ENCODE assay signal across 16 mouse cellular contexts in the genomic region with DNA sequence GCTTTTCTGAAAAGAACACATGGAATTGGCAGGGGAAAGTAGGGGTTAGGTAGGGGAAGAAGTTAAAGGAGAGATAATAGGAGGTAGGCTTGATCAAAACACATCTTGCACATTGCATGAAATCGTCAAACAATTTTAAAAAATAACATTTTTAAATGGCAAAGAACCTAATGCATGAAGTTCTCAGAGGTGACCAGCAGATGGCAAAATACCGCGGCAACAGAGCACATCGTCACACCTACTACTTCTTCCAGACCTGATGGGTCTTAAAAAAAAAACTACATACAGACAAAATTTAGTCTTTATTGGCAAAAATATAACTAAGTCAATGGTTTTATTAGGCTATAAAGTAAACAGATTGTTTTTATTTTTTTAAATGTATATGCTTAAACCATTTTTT. TPM values are rescaled to one million over a fixed set of nuclear protein-coding genes. Genes with fewer than 3 reads are reported as not detected.
A peak's percentile ranks its signal among the peaks of the same experiment; 100 is the strongest.
DNase-seq lines count a peak whose midpoint lies in the region; ATAC-seq and TF ChIP-seq lines count a peak whose summit lies in the region.
"Had no signal": no experiment of that assay in that cellular context is flagged by ENCODE, and none has a peak within 500 bp of the region (broad histone marks: within the 10 kb centered on the region; RNA-seq: fewer than 3 reads in every experiment).

No protein-coding gene starts in this region.

- no peaks in the 10 kb centered on the region for H3K4me1 ChIP-seq in forebrain, embryonic 14.5 days (ENCODE audit: control insufficient read depth, insufficient read depth, low read length)
- peaks cover 31% of the 10 kb centered on the region for H3K4me1 ChIP-seq in forebrain, embryonic 10.5 days
- H3K4me1 ChIP-seq in cortical plate, adult 2 months (ENCODE audit: control insufficient read depth, insufficient read depth, low read length) = peaks cover 3% of the 10 kb centered on the region; the same call in 1 of the 2 replicates
- H3K4me1 ChIP-seq: heart, embryonic 15.5 days; megakaryocyte, embryonic 14.5 days had no signal

- WGBS in forebrain, embryonic 14.5 days = 46% methylated on average over 4 of the region's 4 CpGs
- WGBS in forebrain, embryonic 10.5 days = 48% methylated on average over 4 of the region's 4 CpGs

- no peak overlapping the region for H3K9ac ChIP-seq in forebrain, embryonic 14.5 days (ENCODE audit: low read length)
- H3K9ac ChIP-seq: heart, embryonic 15.5 days; neural tube, embryonic 13.5 days had no signal

- no peak for TF ChIP-seq POLR2A in cortical plate, adult 2 months (IDR thresholded peaks at IDR 0.05; ENCODE audit: extremely low read depth, insufficient read depth, low read length)

- no peak overlapping the region for H3K4me2 ChIP-seq in forebrain, embryonic 14.5 days (ENCODE audit: low read length)
- H3K4me2 ChIP-seq: heart, embryonic 15.5 days; neural tube, embryonic 13.5 days had no signal

- H3K9me3 ChIP-seq in forebrain, embryonic 14.5 days (replicated peaks; ENCODE audit: control insufficient read depth, low read length) = no peaks in the 10 kb centered on the region
- H3K9me3 ChIP-seq in forebrain, embryonic 10.5 days = 0 out of 2 replicates have a peak, but pooled peaks cover 3% of the 10 kb centered on the region
- H3K9me3 ChIP-seq: heart, embryonic 15.5 days; megakaryocyte, embryonic 14.5 days; neural tube, embryonic 13.5 days had no signal

- H3K27ac ChIP-seq in forebrain, embryonic 14.5 days (ENCODE audit: low read depth, low read length) = no peak overlapping the region
- H3K27ac ChIP-seq in forebrain, embryonic 10.5 days = no peak overlapping the region
- no peak overlapping the region for H3K27ac ChIP-seq in left cerebral cortex, adult 2 months
- H3K27ac ChIP-seq in cortical plate, adult 2 months (ENCODE audit: insufficient read depth, low read length) = no peak overlapping the region
- H3K27ac ChIP-seq: heart, embryonic 15.5 days; neural tube, embryonic 13.5 days had no signal

- no peak for DNase-seq in forebrain, embryonic 14.5 days (ENCODE audit: low spot score)
- no peak for DNase-seq in forebrain, embryonic 10.5 days (ENCODE audit: extremely low spot score, low spot score)
- DNase-seq in left cerebral cortex, adult 2 months (ENCODE audit: extremely low spot score in 1 of 2, low spot score in 2 of 2) = no peak
- DNase-seq in left cerebral cortex, postnatal 36 days (ENCODE audit: low spot score in 2 of 2) = no peak
- DNase-seq in CD4-positive, CD25-positive, alpha-beta regulatory T cell, adult 2 months (ENCODE audit: low read depth, low spot score) = peak; percentile 27
- DNase-seq in testis, postnatal 10 days (ENCODE audit: low spot score) = no peak
- no peak for DNase-seq in layer of hippocampus, postnatal 10 days (ENCODE audit: low spot score in 2 of 2)
- DNase-seq: right cerebral cortex, postnatal 25 days had no signal

- ATAC-seq in forebrain, embryonic 14.5 days = 0 out of 2 replicates have a peak, but pooled peaks have one; percentile 29

- peaks cover 28% of the 10 kb centered on the region for H3K36me3 ChIP-seq in forebrain, embryonic 14.5 days (ENCODE audit: control insufficient read depth, insufficient read depth, low read length)
- H3K36me3 ChIP-seq in forebrain, embryonic 10.5 days (replicated peaks) = no peaks in the 10 kb centered on the region
- H3K36me3 ChIP-seq: heart, embryonic 15.5 days had no signal

- intact Hi-C loops in left cerebral cortex, adult 2 months (cut with DNase I) = loop anchor here (5.0 kb wide), 1 partner anchor 122 kb away; no protein-coding TSS in a partner anchor
- intact Hi-C loops in left cerebral cortex, postnatal 36 days (cut with DNase I) = no loop called here

- H3K27me3 ChIP-seq in forebrain, embryonic 14.5 days (replicated peaks; ENCODE audit: control insufficient read depth, insufficient read depth, low read length) = no peaks in the 10 kb centered on the region
- H3K27me3 ChIP-seq in forebrain, embryonic 10.5 days (ENCODE audit: poor library complexity, severe bottlenecking) = peaks cover 57% of the 10 kb centered on the region
- H3K27me3 ChIP-seq: heart, embryonic 15.5 days; megakaryocyte, embryonic 14.5 days; neural tube, embryonic 13.5 days had no signal

- peak; percentile 68 for TF ChIP-seq CTCF in left cerebral cortex, adult 2 months (IDR thresholded peaks at IDR 0.05)
- peak; percentile 48 for TF ChIP-seq CTCF in cortical plate, adult 2 months (IDR thresholded peaks at IDR 0.05; ENCODE audit: extremely low read depth, insufficient read depth, low read length)

- H3K4me3 ChIP-seq in forebrain, embryonic 14.5 days (ENCODE audit: low read depth, low read length) = no peak overlapping the region
- no peak overlapping the region for H3K4me3 ChIP-seq in forebrain, embryonic 10.5 days
- H3K4me3 ChIP-seq in left cerebral cortex, adult 2 months = no peak overlapping the region
- no peak overlapping the region for H3K4me3 ChIP-seq in cortical plate, adult 2 months (ENCODE audit: insufficient read depth, low read length)
- H3K4me3 ChIP-seq: heart, embryonic 15.5 days; megakaryocyte, embryonic 14.5 days; neural tube, embryonic 13.5 days had no signal

RNA-seq across cellular contexts. Expression of a gene that starts 22.3 kb away (rescaled TPM):
- polyA plus RNA-seq in forebrain, embryonic 14.5 days (2014; fragmentation: Nextera tagmentation; extraction: Ambion mirVana) = not detected in 2 replicates
- not detected in 2 replicates for polyA plus RNA-seq in forebrain, embryonic 10.5 days (2016; fragmentation: Nextera tagmentation; extraction: Ambion mirVana)
- total RNA-seq in left cerebral cortex, adult 2 months (2021) = not detected
- total RNA-seq in left cerebral cortex, postnatal 36 days (2021) = not detected
- polyA plus RNA-seq in cortical plate, adult 2 months (2012; rRNA removed) = not detected in 2 replicates
- not detected for total RNA-seq in layer of hippocampus, postnatal 10 days (2021)
- total RNA-seq: adrenal gland, postnatal 36 days; left cerebral cortex, postnatal 14 days had no signal
- polyA plus RNA-seq: heart, embryonic 15.5 days; kidney, embryonic 14.5 days; neural tube, embryonic 13.5 days; testis, adult 2 months had no signal
